Mouse (Mus musculus) embryonic facial prominence, embryonic 13.5 days (tissue): ENCODE measurements around the gene Zfp366. TPM values are rescaled to one million over a fixed set of nuclear protein-coding genes. Genes with fewer than 3 reads are reported as not detected.

Experiments used
- ATAC-seq: fragments of 200-750 bp; cut with Nextera tagmentation; 2 replicates; pipeline ENCODE4 v1.8.0; 2017; ENCODE audit warnings: low read depth; ENCODE audit not compliant: insufficient number of reproducible peaks, insufficient read depth, low FRiP score, low TSS enrichment
- H3K27ac ChIP-seq: fragments of 300-500 bp; sonication (generic); 2 replicates; pipeline ENCODE4 v1.5.1; 2015; ENCODE audit warnings: moderate library complexity, mild to moderate bottlenecking, inconsistent platforms
- H3K27me3 ChIP-seq: fragments of 300-500 bp; sonication (generic); 2 replicates; pipeline ENCODE4 v1.6.1; 2015; ENCODE audit warnings: mild to moderate bottlenecking, inconsistent platforms
- H3K36me3 ChIP-seq: fragments of 300-500 bp; sonication (generic); 2 replicates; pipeline ENCODE4 v1.6.1; 2015; ENCODE audit warnings: mild to moderate bottlenecking, inconsistent platforms
- H3K4me1 ChIP-seq: fragments of 300-500 bp; sonication (generic); 2 replicates; pipeline ENCODE4 v1.6.1; 2015; ENCODE audit warnings: inconsistent platforms
- H3K4me2 ChIP-seq: fragments of 300-500 bp; sonication (generic); 2 replicates; pipeline ENCODE4 v1.6.1; 2015; ENCODE audit warnings: moderate library complexity, mild to moderate bottlenecking, inconsistent platforms
- H3K4me3 ChIP-seq: fragments of 300-500 bp; sonication (generic); 2 replicates; pipeline ENCODE4 v1.5.1; 2015; ENCODE audit warnings: mild to moderate bottlenecking, inconsistent platforms
- H3K9ac ChIP-seq: fragments of 300-500 bp; sonication (generic); 2 replicates; pipeline ENCODE4 v1.6.1; 2015; ENCODE audit warnings: mild to moderate bottlenecking, inconsistent platforms
- H3K9me3 ChIP-seq: fragments of 300-500 bp; sonication (generic); 2 replicates; pipeline ENCODE4 v1.6.1; 2016; ENCODE audit warnings: inconsistent platforms
- WGBS: fragments of 180-500 bp; shearing (Covaris S2); methylation state at CpG from one replicate; pipeline ENCODE4 v1.1.7; 2015; ENCODE audit warnings: mixed read lengths; 5-methylcytosine and 5-hydroxymethylcytosine counted together
- polyA plus RNA-seq: library from polyadenylated mRNA; unstranded; fragments of >200 nt; fragmentation: Nextera tagmentation; extraction: Ambion mirVana; gene quantifications from 2 replicates; pipeline ENCODE4 v1.2.1, GENCODE M21; 2015

Zfp366 gene
- polyA plus RNA-seq, 1 experiment from 2014 or later: 0.42 TPM

DNA sequence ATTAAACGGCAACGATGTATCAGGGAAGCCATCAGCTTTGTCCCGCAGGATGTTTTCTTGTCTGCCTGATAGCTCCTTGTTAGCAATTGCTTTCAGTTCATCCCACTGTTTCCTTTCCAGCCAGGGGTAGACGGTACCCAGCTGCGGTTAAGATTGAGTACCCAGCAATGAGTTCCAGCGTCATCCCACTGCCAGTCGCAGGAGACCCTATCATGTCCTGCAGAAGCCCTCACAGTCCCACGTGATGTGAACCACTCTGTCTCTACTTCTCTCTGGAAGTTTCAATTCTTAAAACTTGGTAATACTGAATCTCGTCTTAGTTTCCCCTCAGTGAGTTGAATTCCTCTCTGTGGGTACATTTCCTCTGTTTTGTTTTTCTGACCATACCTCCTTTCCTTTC, 103.2 kb downstream of the Zfp366 start:
- Histone ChIP-seq H3K4me3 (no peak overlapping the region), H3K9me3 (no peaks in the 10 kb centered on the region), H3K36me3 (no peaks in the 10 kb centered on the region), H3K4me2 (no peak overlapping the region), H3K9ac (no peak overlapping the region), H3K27ac (no peak overlapping the region), H3K4me1 (peaks cover 3% of the 10 kb centered on the region; the same call in 1 of the 2 replicates), H3K27me3 (no peaks in the 10 kb centered on the region)
- ATAC-seq: no peak
- 83% methylated on average over 9 of the region's 9 CpGs for WGBS

DNA sequence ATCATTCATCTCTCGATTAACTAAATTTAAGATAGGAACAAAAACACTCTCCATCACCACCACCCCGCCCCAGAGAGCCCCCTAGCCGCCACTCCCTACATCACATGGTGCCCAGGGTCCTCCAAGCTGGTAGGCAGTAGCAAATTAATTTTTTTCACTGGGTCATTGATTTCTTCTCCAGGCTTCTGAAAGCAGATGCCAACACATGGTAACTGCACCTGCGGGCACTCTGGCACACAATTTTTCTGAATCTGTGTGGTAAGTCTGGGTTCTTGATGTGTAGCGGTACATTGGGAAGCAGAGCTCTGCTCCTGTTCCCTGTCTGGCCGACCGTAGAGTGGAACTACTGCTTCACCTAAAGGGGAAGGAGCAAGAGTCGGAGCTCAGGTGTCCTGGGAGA, 106.1 kb downstream of the Zfp366 start:
- no peaks in the 10 kb centered on the region for H3K4me1 ChIP-seq

DNA sequence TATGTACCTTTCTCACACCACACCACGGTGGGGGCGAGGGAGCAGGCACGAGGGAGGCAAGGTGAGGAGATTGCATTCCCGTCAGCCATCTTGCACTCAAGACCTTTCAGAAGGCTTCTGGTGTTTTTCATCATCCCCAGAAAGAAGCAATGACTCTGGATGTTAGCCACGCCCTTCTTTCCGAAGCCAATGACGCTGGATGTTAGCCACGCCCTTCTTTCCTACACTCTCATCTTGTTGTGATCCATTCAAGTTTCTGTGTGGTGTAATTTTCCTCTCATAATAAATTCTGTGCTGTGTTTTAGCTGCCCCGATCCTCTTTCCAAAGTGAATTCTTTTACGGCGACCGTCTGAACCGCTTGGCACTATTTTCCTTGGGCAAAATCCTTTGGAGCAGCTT, 109.6 kb downstream of the Zfp366 start:
- H3K4me1 ChIP-seq: 0 out of 2 replicates have a peak, but pooled peaks cover 7% of the 10 kb centered on the region
- no peaks in the 10 kb centered on the region for H3K36me3 ChIP-seq
- ATAC-seq: no peak
- H3K9me3 ChIP-seq: no peaks in the 10 kb centered on the region
- 92% methylated on average over 13 of the region's 13 CpGs for WGBS
- H3K4me3 ChIP-seq: no peak overlapping the region
- no peaks in the 10 kb centered on the region for H3K27me3 ChIP-seq
- H3K9ac ChIP-seq: no peak overlapping the region
- H3K4me2 ChIP-seq: no peak overlapping the region
- H3K27ac ChIP-seq: no peak overlapping the region

More for the DNA sequence above, 106.1 kb downstream of the Zfp366 start:
- H3K9ac ChIP-seq: no peak overlapping the region
- no peak overlapping the region for H3K27ac ChIP-seq
- ATAC-seq: no peak
- no peak overlapping the region for H3K4me2 ChIP-seq
- 88% methylated on average over 8 of the region's 8 CpGs for WGBS
- H3K36me3 ChIP-seq: no peaks in the 10 kb centered on the region
- H3K27me3 ChIP-seq: no peaks in the 10 kb centered on the region
- H3K9me3 ChIP-seq: no peaks in the 10 kb centered on the region
- no peak overlapping the region for H3K4me3 ChIP-seq

DNA sequence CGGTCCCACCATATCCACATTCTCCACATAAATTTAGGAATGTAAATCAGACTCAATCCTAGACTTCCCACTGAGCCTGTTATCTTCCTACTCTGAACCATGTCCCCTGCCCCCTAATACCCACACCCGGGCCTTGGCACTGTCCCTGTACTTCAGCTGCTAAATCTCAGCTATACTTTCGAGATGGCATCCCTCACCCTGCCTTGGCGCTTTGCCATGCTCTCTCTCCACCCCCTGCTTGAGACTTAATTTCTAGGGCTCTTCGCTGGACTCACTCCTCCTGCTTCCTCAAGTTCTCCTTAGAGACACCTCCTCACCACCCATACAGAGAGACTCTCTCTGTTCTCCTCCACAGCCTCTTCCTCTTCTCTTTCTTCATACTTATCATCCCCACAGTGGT, 115.3 kb downstream of the Zfp366 start:
- Histone ChIP-seq H3K4me2 (no peak overlapping the region), H3K9ac (no peak overlapping the region), H3K36me3 (no peaks in the 10 kb centered on the region), H3K4me1 (peaks cover 24% of the 10 kb centered on the region), H3K4me3 (no peak overlapping the region), H3K27me3 (no peaks in the 10 kb centered on the region), H3K27ac (no peak overlapping the region), H3K9me3 (no peaks in the 10 kb centered on the region)
- no peak for ATAC-seq
- WGBS: 80% methylated on average over 5 of the region's 5 CpGs

Other genes starting within 250 kb of the Zfp366 start
- gene 1700024P04Rik, start 200.3 kb upstream of the Zfp366 start, polyA plus RNA-seq: not detected in 2 replicates
- 44.7 and 45.8 TPM in 2 replicates for gene Ptcd2, start 159.9 kb downstream of the Zfp366 start, polyA plus RNA-seq
- 60.1 and 62.5 TPM in 2 replicates for gene Mrps27, start 160.0 kb downstream of the Zfp366 start, polyA plus RNA-seq